Mouse (Mus musculus) kidney, postnatal 10 days (tissue): ENCODE results near the gene Epdr1.
"Not testable (repeated sequence)": the region's sequence is repeated elsewhere in the genome, so short reads cannot be mapped to it uniquely, and the experiment has no call there.

Experiments
- DNase-seq: peaks from one replicate; pipeline ENCODE4 v3.0.0; 2021; ENCODE audit warnings: mixed read lengths

Epdr1 gene

GRCm38 (mm10) chr13:19603719-19604118 is 16.0 kb downstream of the Epdr1 start:
- DNase-seq: no peak

- no peak for DNase-seq
Measured at GRCm38 (mm10) chr13:19602531-19602930, 17.2 kb downstream of the Epdr1 start.

GRCm38 (mm10) chr13:19599242-19599641 is 20.5 kb downstream of the Epdr1 start:
- no peak for DNase-seq

GRCm38 (mm10) chr13:19595141-19595540 is 24.6 kb downstream of the Epdr1 start:
- DNase-seq: no peak

GRCm38 (mm10) chr13:19590996-19591759 is 28.5 kb downstream of the Epdr1 start:
- DNase-seq: no peak

- DNase-seq: no peak
Measured at GRCm38 (mm10) chr13:19575947-19576346, 43.8 kb downstream of the Epdr1 start.

- DNase-seq: not testable (repeated sequence)
Measured at GRCm38 (mm10) chr13:19574723-19575122, 45.0 kb downstream of the Epdr1 start.

- not testable (repeated sequence) for DNase-seq
Measured at GRCm38 (mm10) chr13:19570166-19570565, 49.6 kb downstream of the Epdr1 start.

- peak; percentile 11 for DNase-seq
Measured at GRCm38 (mm10) chr13:19562510-19562909, 57.2 kb downstream of the Epdr1 start.

- peak; percentile 59 for DNase-seq
Measured at GRCm38 (mm10) chr13:19555391-19555790, 64.3 kb downstream of the Epdr1 start.
